Mouse (Mus musculus) G1E (cell line): Measurements from ENCODE around the gene Gck.

Experiments used
- CTCF ChIP-seq: IDR thresholded peaks from 2 replicates; pipeline ENCODE4 v1.5.1; 2012; ENCODE audit warnings: low read depth, low read length, inconsistent platforms, mixed read lengths
- GATA1 ChIP-seq: IDR thresholded peaks from 2 replicates; pipeline ENCODE4 v1.6.1; 2012; ENCODE audit warnings: borderline replicate concordance, low read length, inconsistent platforms, mixed read lengths
- GATA2 ChIP-seq: IDR thresholded peaks from 2 replicates; pipeline ENCODE4 v1.6.1; 2012; ENCODE audit warnings: low read depth, low read length, inconsistent platforms, borderline replicate concordance
- POLR2AphosphoS5 ChIP-seq: IDR thresholded peaks from 2 replicates; pipeline ENCODE4 v1.6.1; 2012; ENCODE audit warnings: low read depth, low read length, inconsistent platforms; ENCODE audit not compliant: insufficient replicate concordance
- TAL1 ChIP-seq: conservative IDR thresholded peaks from 2 replicates; pipeline ENCODE4 v1.6.1; 2012; ENCODE audit warnings: low read depth, low read length, inconsistent platforms, mixed read lengths

DNA sequence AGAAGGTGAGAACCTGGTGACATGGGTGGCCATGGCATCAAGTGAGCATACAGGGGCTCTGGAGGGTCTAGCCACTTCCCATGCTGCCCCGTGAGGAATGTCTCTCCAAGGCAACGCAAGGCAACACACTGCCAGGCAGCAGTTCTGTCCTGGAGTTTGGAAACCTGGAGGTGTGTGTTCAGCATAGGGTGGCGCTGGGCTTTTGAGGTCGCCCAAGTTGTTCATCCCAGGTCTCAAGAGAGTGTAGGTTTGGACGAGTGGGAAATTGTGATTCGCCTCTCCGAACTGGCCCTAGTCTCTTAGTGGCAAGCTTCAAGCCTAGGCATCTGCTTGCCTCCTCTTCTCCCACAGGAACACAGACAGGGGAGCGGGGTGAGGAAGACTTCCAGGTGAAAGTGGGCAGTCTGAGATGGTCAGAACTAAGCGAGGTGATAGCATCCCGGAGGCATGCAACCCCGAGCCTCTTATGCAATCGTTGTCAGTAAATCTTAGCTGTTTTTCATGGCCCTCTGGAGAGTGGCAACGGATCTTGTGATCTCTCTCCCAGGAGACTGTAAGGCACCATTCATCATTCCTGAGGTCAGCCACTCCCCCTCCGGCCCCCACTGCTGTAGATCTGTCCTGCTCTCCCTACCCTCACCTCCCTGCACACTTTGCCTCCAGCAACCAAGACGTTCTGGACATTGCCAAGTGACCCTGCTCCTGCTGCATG lies 87.3 kb downstream of the Gck start:
- TF ChIP-seq CTCF (no peak), GATA1 (no peak), POLR2AphosphoS5 (no peak), TAL1 (no peak), GATA2 (no peak)
